Mouse (Mus musculus) small intestine, adult 2 months (tissue): Measurements from ENCODE around the gene Gm5916.

Experiments
- CTCF ChIP-seq: fragments of 200-500 bp; IDR thresholded peaks from 2 replicates; pipeline ENCODE4 v1.5.1; 2012; ENCODE audit warnings: low read depth, mild to moderate bottlenecking, control low read depth, inconsistent platforms, low read length, moderate library complexity, mixed read lengths; ENCODE audit not compliant: insufficient replicate concordance, insufficient read length; ENCODE audit errors: extremely low read depth
- POLR2A ChIP-seq: fragments of 200-500 bp; IDR thresholded peaks from 2 replicates; pipeline ENCODE4 v1.6.1; 2012; ENCODE audit warnings: low read depth, mild to moderate bottlenecking, control low read depth, inconsistent platforms, low read length, moderate library complexity

DNA sequence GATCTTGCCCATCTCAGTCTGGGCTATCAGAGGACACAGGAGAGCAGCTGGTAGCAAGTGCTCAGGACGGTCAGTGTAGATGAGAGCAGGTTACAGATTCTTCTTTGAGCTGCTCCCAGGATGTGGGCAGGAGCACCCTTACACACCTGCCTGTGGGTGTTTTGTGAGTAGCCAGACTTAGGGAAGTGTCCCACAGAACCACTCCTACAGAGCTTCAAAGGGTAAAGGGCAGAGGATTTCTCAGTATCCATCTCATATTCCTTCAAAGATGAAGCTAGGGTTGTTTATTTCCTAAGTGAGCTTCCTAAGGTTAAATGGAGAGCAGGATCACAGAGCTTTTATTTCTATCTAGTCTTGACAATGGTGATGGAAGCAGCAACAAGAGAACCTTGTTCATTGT is at the start of gene Gm5916:
- TF ChIP-seq CTCF, result no peak
- no peak for TF ChIP-seq POLR2A
